Mouse (Mus musculus) right cerebral cortex, postnatal 14 days (tissue): ENCODE data around the gene Rbmx2.

Experiments
- DNase-seq: peaks from one replicate; pipeline ENCODE4 v3.0.0; 2022

Gene Rbmx2

DNA sequence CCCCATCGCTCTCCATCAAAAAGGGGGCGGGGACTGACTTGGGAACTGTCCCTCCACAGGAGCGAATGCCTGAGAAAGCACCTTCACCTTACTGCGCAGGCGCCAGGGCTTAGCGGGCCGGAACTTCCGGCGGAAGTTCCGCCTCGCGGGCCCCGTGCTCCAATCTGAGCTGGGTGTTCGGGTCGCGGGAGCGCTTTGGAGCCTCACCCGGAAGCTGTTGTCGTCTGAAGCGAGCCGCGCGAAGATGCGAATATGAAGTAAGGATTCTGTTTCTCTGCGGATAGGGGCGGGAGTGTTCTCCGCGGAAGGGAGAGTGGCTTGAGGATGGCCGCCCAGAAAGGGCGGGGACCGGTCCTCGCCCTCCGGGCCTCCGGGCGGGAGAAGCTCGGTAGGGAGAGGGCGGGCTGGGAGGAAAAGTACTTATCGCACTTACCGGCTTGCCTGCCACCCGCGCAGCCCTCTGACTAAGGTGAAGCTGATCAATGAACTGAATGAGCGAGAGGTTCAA, at the start of gene Rbmx2:
Gene Rbmx2 (plus strand): TSS at position 141 of the 508 bp plus-strand sequence.
- DNase-seq: peak; percentile 89

DNA sequence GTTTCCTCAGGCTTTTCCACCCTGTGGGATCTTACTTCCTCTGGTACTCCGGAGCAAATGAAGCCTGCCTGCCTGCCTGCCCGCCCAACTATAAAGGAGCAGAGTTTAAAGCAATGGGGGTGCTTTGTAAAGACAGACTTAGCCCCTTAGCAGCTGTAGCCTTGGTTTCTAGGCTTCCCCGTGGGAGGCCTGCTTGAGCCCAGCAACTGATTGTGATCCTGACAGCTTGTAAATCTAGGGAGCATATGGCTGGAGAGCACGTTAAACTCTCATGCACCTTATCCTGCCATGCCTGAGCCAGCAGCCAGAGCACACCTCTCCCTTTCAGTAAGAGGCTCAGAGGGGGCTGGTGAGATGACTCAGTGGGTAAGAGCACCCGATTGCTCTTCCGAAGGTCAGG, 28.0 kb upstream of the Rbmx2 start:
- no peak for DNase-seq

- DNase-seq: peak; percentile 5
Observed at GRCm38 (mm10) chrX:48669588-48669987, 25.2 kb upstream of the Rbmx2 start.

DNA sequence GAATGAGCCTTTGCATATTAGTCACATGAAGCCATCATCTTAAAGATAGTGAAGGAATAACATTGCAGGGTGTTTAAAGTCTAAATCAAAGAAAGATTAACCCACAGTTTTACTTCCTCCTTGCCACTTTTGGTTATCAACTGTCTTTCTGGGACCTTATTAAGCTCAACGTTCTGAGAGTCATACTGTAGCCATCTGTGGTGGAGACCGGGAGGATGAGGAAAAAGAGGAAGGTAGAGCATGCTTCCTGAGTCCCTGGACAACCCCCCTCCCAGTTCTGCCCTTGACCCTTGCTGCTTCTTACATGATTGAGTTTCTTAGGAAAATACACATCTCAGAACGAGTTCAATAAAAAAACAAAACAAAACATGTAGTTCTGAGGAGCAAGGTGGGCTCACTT, 23.1 kb upstream of the Rbmx2 start:
- DNase-seq: no peak

- DNase-seq: no peak
Observed at GRCm38 (mm10) chrX:48674171-48674570, 20.6 kb upstream of the Rbmx2 start, which contains the start of gene Gpr119. Gene Gpr119, minus strand, starts transcription at chrX:48674478.

GRCm38 (mm10) chrX:48683451-48683850, 11.4 kb upstream of the Rbmx2 start:
- DNase-seq: peak; percentile 39

DNA sequence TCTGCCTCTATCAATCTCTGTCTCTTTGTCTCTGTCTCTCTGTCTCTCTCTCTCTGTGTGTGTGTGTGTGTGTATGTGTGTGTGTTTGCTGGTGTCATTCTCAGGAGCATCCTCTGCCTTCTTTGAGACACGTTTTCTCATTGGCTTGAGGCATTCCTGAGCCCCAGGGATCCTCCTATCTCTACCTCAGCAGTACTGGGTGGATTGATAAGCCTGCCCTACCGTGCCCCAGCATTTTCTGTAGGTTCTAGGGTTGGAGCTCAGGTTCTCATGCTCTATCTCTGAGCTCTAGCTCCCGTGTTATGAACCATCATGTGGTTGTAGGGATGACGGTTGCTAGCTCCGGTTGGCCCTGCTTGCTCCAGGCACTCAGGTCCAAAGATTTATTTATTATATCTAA, 10.9 kb upstream of the Rbmx2 start:
- DNase-seq: no peak

DNA sequence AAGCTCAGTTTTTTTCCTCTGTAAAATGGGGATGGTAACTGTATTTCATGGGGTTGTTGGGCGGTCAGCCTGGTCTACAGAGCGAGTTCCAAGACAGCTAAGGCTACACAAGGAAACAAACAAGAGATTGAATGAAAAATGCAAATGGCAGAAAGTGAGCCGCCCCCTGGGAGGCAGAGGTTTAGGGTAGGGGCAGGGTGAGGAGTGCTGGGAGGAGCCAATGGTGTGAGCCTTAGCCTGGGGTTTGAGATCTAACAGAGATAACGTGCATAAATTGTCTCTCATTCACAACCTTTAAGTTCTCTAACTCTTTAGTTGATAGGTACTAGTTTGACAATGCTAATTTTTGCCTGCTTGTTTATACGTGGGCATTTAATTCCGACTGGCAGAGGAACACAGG, 344 bp upstream of the Rbmx2 start:
- DNase-seq: no peak

DNA sequence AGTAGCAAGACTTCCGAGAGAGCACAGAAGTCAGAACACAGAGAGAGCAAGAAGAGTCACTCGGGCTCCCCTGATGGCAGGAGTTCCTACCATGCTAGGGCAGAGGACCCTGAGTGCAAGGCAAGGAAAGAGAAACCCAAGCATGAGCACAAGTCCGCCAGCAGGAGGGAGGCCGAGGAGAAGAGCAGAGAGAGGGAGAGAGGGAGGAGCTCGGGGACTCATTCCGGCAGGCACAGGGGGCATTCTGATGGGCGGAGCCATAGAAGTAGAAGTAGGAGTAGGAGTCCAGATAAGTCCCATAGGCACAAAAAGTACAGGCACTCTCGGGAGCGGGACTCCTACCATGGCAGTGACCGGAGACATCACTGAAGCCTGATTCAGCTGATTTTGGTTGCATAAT, 14.9 kb downstream of the Rbmx2 start:
- no peak for DNase-seq

GRCm38 (mm10) chrX:48712846-48713245, 18.0 kb downstream of the Rbmx2 start:
- DNase-seq: no peak

DNA sequence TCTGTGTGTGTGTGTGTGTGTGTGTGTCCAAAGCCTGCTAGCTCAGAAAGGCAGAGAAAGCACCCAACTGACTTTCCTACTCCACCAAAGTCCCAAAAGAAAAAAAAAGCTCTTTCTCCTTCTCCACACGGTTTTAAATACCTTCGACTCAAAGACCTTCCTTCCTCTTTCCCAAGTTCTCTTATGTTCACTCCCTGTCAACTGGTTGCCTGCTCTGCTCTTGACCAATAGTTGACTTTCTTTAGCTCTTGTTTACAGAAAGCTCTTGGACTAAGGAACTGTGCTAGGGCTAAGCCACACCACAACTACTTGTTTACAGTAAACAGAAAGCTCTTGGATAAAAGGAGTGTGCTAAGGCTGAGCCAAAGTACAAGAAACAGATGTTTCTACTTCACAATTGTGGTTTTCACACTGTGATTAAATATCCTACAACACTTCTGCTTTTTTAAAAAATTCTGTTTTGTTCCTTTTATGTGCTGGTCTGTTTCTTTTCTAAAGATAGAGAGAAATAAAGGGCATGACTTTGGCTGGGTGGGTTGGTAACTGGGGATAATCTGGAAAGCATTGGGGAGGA, 60.0 kb downstream of the Rbmx2 start:
- DNase-seq: no peak
